Mouse (Mus musculus) left cerebral cortex, postnatal 14 days (tissue): Measurements from ENCODE around the gene Slco4a1. TPM values are rescaled to one million over a fixed set of nuclear protein-coding genes. Genes with fewer than 3 reads are reported as not detected.

ENCODE experiments used
- DNase-seq, 2 experiments: peaks; one replicate each; pipeline ENCODE4 v3.0.0; 2021 to 2022; ENCODE audit warnings: low spot score in 2 of 2, mixed read lengths in 1 of 2
- intact Hi-C: fragments of 180-260 bp; cut with DNase I; formaldehyde crosslinking; loops from one replicate; pipeline ENCODE4 v1.15.1; 2025
- long read RNA-seq, 2 experiments: library from polyadenylated mRNA; stranded (forward); transcript quantifications; one replicate each; pipeline ENCODE4 v2.0.0; 2021
- total RNA-seq, 2 experiments: library from RNA; stranded (reverse); gene quantifications; 2 replicates each; pipeline ENCODE4 v1.2.3; 2021

The Slco4a1 gene
- total RNA-seq, result 1 to 10 TPM; 1.6 to 2.1 TPM
- long read RNA-seq, experiment 1, partial matches to known transcripts, result 0 of 1 reads
- long read RNA-seq, experiment 1, other reads (novel, unspliced or antisense), result 0 of 1 reads
- long read RNA-seq, experiment 2, partial matches to known transcripts, result 0 of 2 reads
- long read RNA-seq, experiment 2, other reads (novel, unspliced or antisense), result 2 of 2 reads

GRCm38 (mm10) chr2:180455723-180456698 lies at the start of gene Slco4a1:
Slco4a1 (plus strand) TSS chr2:180456245.
- intact Hi-C loops, result no loop called here
- DNase-seq, result peak; percentile 56 to 69

- intact Hi-C loops, result no loop called here
- no peak for DNase-seq
Measured at GRCm38 (mm10) chr2:180408410-180408809, 47.6 kb upstream of the Slco4a1 start.

GRCm38 (mm10) chr2:180410432-180410831 lies 45.6 kb upstream of the Slco4a1 start:
- intact Hi-C loops, result no loop called here
- DNase-seq, result no peak

- intact Hi-C loops, result no loop called here
- no peak for DNase-seq
Measured at GRCm38 (mm10) chr2:180411013-180411412, 45.0 kb upstream of the Slco4a1 start.

- intact Hi-C loops, result no loop called here
- no peak for DNase-seq
Measured at GRCm38 (mm10) chr2:180415627-180416026, 40.4 kb upstream of the Slco4a1 start.

GRCm38 (mm10) chr2:180417731-180418130 lies 38.3 kb upstream of the Slco4a1 start:
- intact Hi-C loops, result no loop called here
- no peak for DNase-seq

- intact Hi-C loops, result no loop called here
- DNase-seq, result no peak
Measured at GRCm38 (mm10) chr2:180420641-180421040, 35.4 kb upstream of the Slco4a1 start.

- no peak for DNase-seq
- intact Hi-C loops, result no loop called here
Measured at GRCm38 (mm10) chr2:180425115-180425514, 30.9 kb upstream of the Slco4a1 start.

GRCm38 (mm10) chr2:180427073-180427472 lies 29.0 kb upstream of the Slco4a1 start:
- intact Hi-C loops, result no loop called here
- DNase-seq, result peak; percentile 25 to 65

GRCm38 (mm10) chr2:180428331-180428730 lies 27.7 kb upstream of the Slco4a1 start:
- intact Hi-C loops, result no loop called here
- peak; percentile 47 to 52 for DNase-seq

- no peak for DNase-seq
Measured at GRCm38 (mm10) chr2:180430648-180431047, 25.4 kb upstream of the Slco4a1 start.

GRCm38 (mm10) chr2:180432042-180432668 lies 23.9 kb upstream of the Slco4a1 start:
- intact Hi-C loops, result loop anchor here (2.0 kb wide), 2 partner anchors 79 to 157 kb away; no protein-coding TSS in a partner anchor
- peak; percentile 90 to 93 for DNase-seq

More at GRCm38 (mm10) chr2:180430648-180431047, 25.4 kb upstream of the Slco4a1 start:
- intact Hi-C loops, result no loop called here

- intact Hi-C loops, result loop anchor here (2.0 kb wide), 2 partner anchors 80 to 158 kb away; no protein-coding TSS in a partner anchor
- DNase-seq, result no peak
Measured at GRCm38 (mm10) chr2:180432751-180433150, 23.3 kb upstream of the Slco4a1 start.

GRCm38 (mm10) chr2:180433350-180433749 lies 22.7 kb upstream of the Slco4a1 start:
- intact Hi-C loops, result loop anchor here (2.0 kb wide), 2 partner anchors 81 to 159 kb away; no protein-coding TSS in a partner anchor
- no peak for DNase-seq

GRCm38 (mm10) chr2:180435341-180435926 lies 20.6 kb upstream of the Slco4a1 start:
- intact Hi-C loops, result no loop called here
- no peak for DNase-seq

- intact Hi-C loops, result no loop called here
- DNase-seq, result no peak
Measured at GRCm38 (mm10) chr2:180437149-180437864, 18.7 kb upstream of the Slco4a1 start.

- DNase-seq, result no peak
- intact Hi-C loops, result no loop called here
Measured at GRCm38 (mm10) chr2:180439791-180440190, 16.3 kb upstream of the Slco4a1 start.

- intact Hi-C loops, result no loop called here
- DNase-seq, result no peak
Measured at GRCm38 (mm10) chr2:180440596-180441332, 15.3 kb upstream of the Slco4a1 start.
